Mouse (Mus musculus) liver, embryonic 14.5 days (tissue): ENCODE results near the gene Slc34a3.

Experiments
- CTCF ChIP-seq: IDR thresholded peaks from 2 replicates; pipeline ENCODE4 v1.5.1; 2016; ENCODE audit warnings: antibody characterized with exemption, low read depth, control low read depth
- EP300 ChIP-seq: IDR thresholded peaks from 2 replicates; pipeline ENCODE4 v1.6.1; 2016; ENCODE audit warnings: antibody characterized with exemption, low read depth

DNA sequence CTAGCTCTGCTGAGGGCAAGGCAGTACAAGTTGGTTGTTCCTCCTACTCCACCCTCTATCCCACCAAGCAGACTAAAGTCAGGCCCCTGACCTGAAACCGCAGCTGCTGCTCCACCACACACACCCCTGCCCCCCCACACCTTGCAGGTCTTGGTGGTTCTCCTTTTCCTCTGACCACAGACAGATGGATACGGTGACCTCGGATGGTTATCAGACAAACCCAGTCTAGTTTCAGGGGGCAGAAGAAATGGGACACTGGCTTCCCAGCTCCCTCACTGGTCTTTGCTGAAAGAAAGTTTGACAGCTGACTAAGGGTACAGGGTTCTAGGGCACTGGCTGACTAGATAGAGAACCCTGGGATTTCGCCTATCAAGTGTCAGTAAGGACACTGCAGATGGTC is 743 bp downstream of the Slc34a3 start:
- TF ChIP-seq CTCF = no peak
- TF ChIP-seq EP300 = no peak
